Mouse (Mus musculus) cerebellum, adult 2 months (tissue): ENCODE measurements around the gene Tmod4. TPM values are rescaled to one million over a fixed set of nuclear protein-coding genes. Genes with fewer than 3 reads are reported as not detected.

Experiments
- DNase-seq, 2 experiments: peaks; one replicate each; pipeline ENCODE4 v3.0.0; 2021
- H3K27ac ChIP-seq: fragments of 200-500 bp; 2 replicates; pipeline ENCODE4 v1.5.1; 2012; ENCODE audit warnings: low read length, control low read depth, inconsistent platforms; ENCODE audit not compliant: insufficient read depth
- H3K27me3 ChIP-seq: fragments of 200-500 bp; 2 replicates; pipeline ENCODE4 v1.6.1; 2012; ENCODE audit warnings: inconsistent platforms, mild to moderate bottlenecking, low read length, moderate library complexity; ENCODE audit not compliant: control insufficient read depth, insufficient read depth
- H3K4me1 ChIP-seq: fragments of 200-500 bp; 2 replicates; pipeline ENCODE4 v1.6.1; 2011; ENCODE audit warnings: low read length; ENCODE audit not compliant: control insufficient read depth, insufficient read depth
- H3K4me3 ChIP-seq: fragments of 200-500 bp; replicated peaks from 2 replicates; pipeline ENCODE3; 2011; ENCODE audit warnings: mild to moderate bottlenecking, low read depth, low read length, control low read depth; ENCODE audit not compliant: insufficient read depth
- CTCF ChIP-seq: fragments of 200-500 bp; IDR thresholded peaks from 2 replicates; pipeline ENCODE4 v1.5.1; 2011; ENCODE audit warnings: low read depth, mild to moderate bottlenecking, control low read depth, low read length, moderate library complexity, borderline replicate concordance; ENCODE audit not compliant: insufficient read depth
- POLR2A ChIP-seq: fragments of 200-500 bp; IDR thresholded peaks from 2 replicates; pipeline ENCODE4 v1.6.1; 2011; ENCODE audit warnings: low read length, control low read depth, borderline replicate concordance; ENCODE audit not compliant: insufficient read depth
- WGBS: fragments of 180-500 bp; shearing (Covaris S2); methylation state at CpG from one replicate; pipeline ENCODE4 v1.1.7; 2018; 5-methylcytosine and 5-hydroxymethylcytosine counted together
- polyA plus RNA-seq: library from polyadenylated mRNA; depleted of rRNA; stranded (reverse); fragments of >200 nt; gene quantifications from 2 replicates; pipeline ENCODE4 v1.2.3, GENCODE M21; 2012; rRNA removed

Tmod4 gene
- polyA plus RNA-seq, 1 experiment: 1.0 TPM

- TF ChIP-seq POLR2A: no peak
- no peak for TF ChIP-seq CTCF
- 90% methylated on average over 10 of the region's 10 CpGs for WGBS
- Histone ChIP-seq H3K4me1 (no peaks in the 10 kb centered on the region), H3K4me3 (no peak overlapping the region), H3K27ac (no peak overlapping the region), H3K27me3 (no peaks in the 10 kb centered on the region)
- DNase-seq: no peak
Observed at GRCm38 (mm10) chr3:95169996-95170395, 45.7 kb downstream of the Tmod4 start.

DNA sequence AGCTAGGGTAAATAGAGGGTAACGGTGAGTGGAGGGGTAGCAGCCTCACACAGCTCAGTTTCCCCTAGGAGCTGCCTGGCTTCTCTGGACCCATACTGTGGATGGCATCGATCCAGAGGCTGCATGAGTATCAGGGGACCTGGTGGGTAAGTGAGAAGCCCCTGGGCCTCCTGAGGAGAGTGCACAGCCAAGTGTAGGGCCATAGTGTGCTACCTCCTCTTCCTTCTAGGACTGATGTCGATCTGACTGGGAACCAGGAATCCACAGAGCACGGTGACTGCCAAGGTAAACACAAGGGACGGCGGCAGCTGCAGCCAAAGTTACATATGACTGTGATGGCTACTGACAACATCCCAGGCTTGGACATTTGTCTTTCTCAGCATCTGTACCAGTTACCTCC is 46.8 kb downstream of the Tmod4 start:
- TF ChIP-seq POLR2A (no peak), CTCF (no peak)
- Histone ChIP-seq H3K4me1 (no peaks in the 10 kb centered on the region), H3K4me3 (no peak overlapping the region), H3K27me3 (no peaks in the 10 kb centered on the region), H3K27ac (no peak overlapping the region)
- 52% methylated on average over 6 of the region's 6 CpGs for WGBS
- no peak for DNase-seq

GRCm38 (mm10) chr3:95172526-95173255 is 48.4 kb downstream of the Tmod4 start:
- Histone ChIP-seq H3K27ac (no peak overlapping the region), H3K27me3 (no peaks in the 10 kb centered on the region), H3K4me1 (no peaks in the 10 kb centered on the region), H3K4me3 (no peak overlapping the region)
- TF ChIP-seq POLR2A: no peak
- no peak for TF ChIP-seq CTCF
- peak in 1 of 2 experiments; percentile 30 for DNase-seq
- 72% methylated on average over 84 of the region's 84 CpGs for WGBS

GRCm38 (mm10) chr3:95173256-95173949 is 49.1 kb downstream of the Tmod4 start:
- TF ChIP-seq POLR2A (no peak), CTCF (no peak)
- DNase-seq: peak; percentile 23 to 43
- Histone ChIP-seq H3K4me3 (no peak overlapping the region), H3K27me3 (no peaks in the 10 kb centered on the region), H3K4me1 (no peaks in the 10 kb centered on the region), H3K27ac (no peak overlapping the region)
- 54% methylated on average over 58 of the region's 58 CpGs for WGBS

GRCm38 (mm10) chr3:95174011-95174592 is 49.8 kb downstream of the Tmod4 start:
- peak; percentile 81 to 88 for DNase-seq
- Histone ChIP-seq H3K4me3 (no peak overlapping the region), H3K27me3 (no peaks in the 10 kb centered on the region), H3K4me1 (no peaks in the 10 kb centered on the region), H3K27ac (no peak overlapping the region)
- 16% methylated on average over 16 of the region's 16 CpGs for WGBS
- TF ChIP-seq POLR2A (no peak), CTCF (peak; percentile 89)

- Histone ChIP-seq H3K27ac (no peak overlapping the region), H3K4me1 (no peaks in the 10 kb centered on the region), H3K4me3 (no peak overlapping the region), H3K27me3 (no peaks in the 10 kb centered on the region)
- TF ChIP-seq CTCF (no peak), POLR2A (no peak)
- 64% methylated on average over 3 of the region's 3 CpGs for WGBS
- DNase-seq: no peak
Observed at GRCm38 (mm10) chr3:95176500-95176899, 52.2 kb downstream of the Tmod4 start.

GRCm38 (mm10) chr3:95177583-95177982 is 53.3 kb downstream of the Tmod4 start:
- no peak overlapping the region for H3K27ac ChIP-seq
- DNase-seq: no peak
- no peak overlapping the region for H3K4me3 ChIP-seq
- TF ChIP-seq POLR2A (no peak), CTCF (no peak)
- WGBS: 86% methylated on average over 6 of the region's 6 CpGs
- H3K27me3 ChIP-seq: no peaks in the 10 kb centered on the region
- no peaks in the 10 kb centered on the region for H3K4me1 ChIP-seq

Other genes starting within 250 kb of the Tmod4 start
- 298 and 301 TPM in 2 replicates for gene Psmb4, start 237.5 kb upstream of the Tmod4 start, polyA plus RNA-seq
- 12.5 and 15.4 TPM in 2 replicates for gene Selenbp1, start 191.4 kb upstream of the Tmod4 start, polyA plus RNA-seq
- gene Rfx5, start 170.4 kb upstream of the Tmod4 start, polyA plus RNA-seq: 30.1 and 36.1 TPM in 2 replicates
- gene Pi4kb, start 149.7 kb upstream of the Tmod4 start, polyA plus RNA-seq: 68.4 and 68.9 TPM in 2 replicates
- 40.9 and 43.8 TPM in 2 replicates for gene Zfp687, start 109.0 kb upstream of the Tmod4 start, polyA plus RNA-seq
- gene Psmd4, start 81.9 kb upstream of the Tmod4 start, polyA plus RNA-seq: 227 and 245 TPM in 2 replicates
- 26.6 and 28.7 TPM in 2 replicates for gene Pip5k1a, start 17.5 kb upstream of the Tmod4 start, polyA plus RNA-seq
- gene Vps72, start 13.5 kb upstream of the Tmod4 start, polyA plus RNA-seq: 71.6 and 71.7 TPM in 2 replicates
- gene Scnm1, start 9.5 kb downstream of the Tmod4 start, polyA plus RNA-seq: 134 and 139 TPM in 2 replicates
- gene Lysmd1, start 9.6 kb downstream of the Tmod4 start, polyA plus RNA-seq: 31.8 and 34.9 TPM in 2 replicates
- 1.3 and 2.0 TPM in 2 replicates for gene Tnfaip8l2, start 17.9 kb downstream of the Tmod4 start, polyA plus RNA-seq
- gene Sema6c, start 36.0 kb downstream of the Tmod4 start, polyA plus RNA-seq: 40.5 and 42.9 TPM in 2 replicates
- gene Gabpb2, start 93.4 kb downstream of the Tmod4 start, polyA plus RNA-seq: 30.6 and 34.0 TPM in 2 replicates
- 74.0 and 75.0 TPM in 2 replicates for gene Cdc42se1, start 104.3 kb downstream of the Tmod4 start, polyA plus RNA-seq
- gene Mllt11, start 107.7 kb downstream of the Tmod4 start, polyA plus RNA-seq: 339 and 352 TPM in 2 replicates
- gene Gm128, start 117.1 kb downstream of the Tmod4 start, polyA plus RNA-seq: 0.75 and 0.90 TPM in 2 replicates
- 1.8 and 1.9 TPM in 2 replicates for gene Bnipl, start 126.7 kb downstream of the Tmod4 start, polyA plus RNA-seq
- 96.8 and 103 TPM in 2 replicates for gene Mindy1, start 156.9 kb downstream of the Tmod4 start, polyA plus RNA-seq
- gene Prune1, start 157.6 kb downstream of the Tmod4 start, polyA plus RNA-seq: 43.2 and 47.6 TPM in 2 replicates
- 1.2 and 1.5 TPM in 2 replicates for gene Anxa9, start 182.7 kb downstream of the Tmod4 start, polyA plus RNA-seq
- 133 and 142 TPM in 2 replicates for gene Cers2, start 190.3 kb downstream of the Tmod4 start, polyA plus RNA-seq
- 36.5 and 38.0 TPM in 2 replicates for gene Setdb1, start 232.7 kb downstream of the Tmod4 start, polyA plus RNA-seq